Mouse (Mus musculus) skeletal muscle tissue, adult 2 months (tissue): ENCODE results near the gene Agtpbp1.

ENCODE experiments used
- DNase-seq: peaks from one replicate; pipeline ENCODE4 v3.0.0-alpha.2; 2012; ENCODE audit warnings: low read depth, low spot score

Agtpbp1 gene

DNA sequence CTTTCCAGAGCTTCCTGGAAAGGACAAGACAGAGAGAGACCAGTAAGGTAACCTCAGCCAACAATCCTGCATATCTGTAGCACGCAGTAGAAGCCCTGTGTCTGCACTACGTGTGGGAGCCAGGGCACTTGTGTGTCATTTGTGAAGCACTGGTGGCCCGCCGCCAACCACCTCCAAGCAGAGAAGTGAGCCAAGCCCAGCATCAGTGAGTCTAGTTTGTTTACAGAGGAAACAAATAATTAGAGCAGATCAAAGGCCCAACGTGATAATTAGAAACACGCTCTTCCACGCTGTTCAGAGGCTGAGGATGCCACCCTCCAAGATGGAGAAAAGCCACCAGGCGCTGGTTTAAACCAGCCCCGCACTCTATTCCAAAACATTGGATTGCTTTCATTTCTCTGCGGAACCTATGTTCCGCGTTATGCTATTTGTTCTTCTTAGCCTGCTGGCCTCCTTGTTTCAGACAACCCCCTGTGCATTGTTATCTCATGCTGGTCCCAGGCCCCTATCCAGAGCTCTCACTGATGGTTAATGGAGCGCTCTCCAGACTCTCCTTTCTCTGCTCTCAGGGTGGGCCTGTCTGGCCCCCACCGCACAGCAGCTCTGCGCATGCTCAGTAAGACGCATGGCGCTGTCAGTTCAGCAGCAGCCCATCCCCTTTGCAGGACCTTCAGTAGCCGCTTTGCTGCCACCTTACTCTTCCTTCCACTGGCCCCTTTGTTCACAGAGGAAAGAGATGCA is 153.7 kb downstream of the Agtpbp1 start:
- no peak for DNase-seq

DNA sequence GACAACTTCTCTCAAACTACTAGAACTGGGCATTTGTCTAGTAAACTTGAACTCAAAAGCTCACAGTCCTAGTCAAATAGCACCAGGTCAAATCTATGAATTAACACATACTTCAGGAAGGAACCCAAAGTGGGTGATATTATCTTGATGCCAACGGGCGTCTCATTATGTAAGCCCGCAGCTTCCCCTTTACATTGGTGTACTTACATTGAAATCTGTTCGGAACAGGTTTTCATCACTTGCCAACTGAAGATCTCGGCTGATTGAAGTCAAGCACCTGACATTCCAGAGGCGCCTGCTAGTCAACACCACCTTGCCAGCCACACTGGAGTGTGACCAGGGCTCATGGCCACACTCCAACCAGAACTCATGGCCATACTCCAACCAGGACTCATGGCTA is 155.7 kb downstream of the Agtpbp1 start:
- no peak for DNase-seq

- no peak for DNase-seq
Measured at GRCm38 (mm10) chr13:59423871-59424270, 161.2 kb downstream of the Agtpbp1 start.

DNA sequence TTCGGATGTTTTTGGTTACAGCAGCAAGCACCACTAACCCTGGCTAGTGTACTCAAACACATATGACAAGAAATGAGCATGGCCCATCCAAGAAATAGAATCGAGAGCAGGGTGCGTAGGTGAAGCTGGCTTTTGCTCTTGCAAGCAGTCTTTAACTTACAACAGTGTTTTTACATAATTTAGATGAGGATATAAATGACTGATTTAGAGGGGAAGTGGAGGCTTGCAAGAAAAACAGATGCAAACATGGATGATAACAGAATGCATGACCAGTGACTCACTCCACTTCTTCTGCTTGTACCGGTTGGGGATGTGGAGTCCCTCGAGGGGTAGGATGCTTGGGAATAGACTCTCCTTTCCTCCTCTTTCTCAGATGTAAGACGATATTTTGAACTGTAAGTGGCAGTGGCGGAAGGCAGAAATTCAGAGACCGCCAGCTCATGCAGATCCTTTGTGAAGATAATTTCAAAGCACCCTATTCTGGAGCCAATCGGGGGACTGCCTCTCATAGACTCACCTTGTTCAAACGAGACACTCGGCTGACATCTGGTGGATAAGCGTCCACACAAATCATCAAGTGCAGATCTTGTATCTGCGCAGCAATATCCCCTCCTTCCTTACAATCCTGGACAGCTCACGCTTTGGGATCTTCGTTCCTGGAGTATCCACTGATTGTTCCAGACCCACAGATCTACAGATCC is 168.3 kb downstream of the Agtpbp1 start:
- DNase-seq = no peak

GRCm38 (mm10) chr13:59413885-59414284 is 171.1 kb downstream of the Agtpbp1 start:
- no peak for DNase-seq

DNA sequence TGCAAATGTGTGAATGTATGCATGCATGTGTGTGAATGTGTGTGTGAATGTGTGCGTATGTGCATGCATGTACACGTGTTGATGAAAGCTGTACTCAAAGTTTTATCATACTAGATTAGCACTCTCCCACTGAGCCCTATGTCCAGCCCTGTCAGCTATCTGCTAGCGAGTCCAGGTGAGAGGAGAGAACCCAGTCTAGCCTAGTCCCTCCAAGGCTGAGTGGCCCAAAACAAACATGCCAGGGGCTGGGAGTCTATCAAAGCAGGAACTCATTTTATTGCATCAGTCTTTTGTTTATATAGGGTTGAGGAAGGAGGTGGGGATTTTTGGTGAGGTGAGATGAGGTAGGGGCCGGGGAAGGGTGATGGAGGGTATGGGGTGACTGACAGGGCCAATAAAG is 172.4 kb downstream of the Agtpbp1 start:
- DNase-seq = no peak

DNA sequence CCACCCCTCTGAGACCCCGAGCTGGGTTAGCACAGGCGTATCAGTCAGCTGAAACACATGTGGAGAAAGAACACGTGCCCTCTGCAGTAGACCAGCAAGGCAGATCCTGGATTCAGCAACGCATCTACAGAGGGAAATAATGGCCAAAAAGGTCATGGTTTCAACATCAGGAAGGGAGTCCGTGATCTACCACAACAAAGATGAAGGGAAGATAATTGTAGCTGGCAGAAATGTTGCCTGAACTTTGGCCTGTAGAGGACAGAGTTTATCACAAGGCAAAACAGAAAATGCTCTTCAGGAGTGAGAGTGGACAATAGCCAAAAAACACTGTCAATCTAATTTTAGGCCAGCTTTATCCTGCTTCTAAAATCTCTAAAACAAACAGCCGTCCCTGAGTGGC is 177.8 kb downstream of the Agtpbp1 start:
- DNase-seq = no peak

DNA sequence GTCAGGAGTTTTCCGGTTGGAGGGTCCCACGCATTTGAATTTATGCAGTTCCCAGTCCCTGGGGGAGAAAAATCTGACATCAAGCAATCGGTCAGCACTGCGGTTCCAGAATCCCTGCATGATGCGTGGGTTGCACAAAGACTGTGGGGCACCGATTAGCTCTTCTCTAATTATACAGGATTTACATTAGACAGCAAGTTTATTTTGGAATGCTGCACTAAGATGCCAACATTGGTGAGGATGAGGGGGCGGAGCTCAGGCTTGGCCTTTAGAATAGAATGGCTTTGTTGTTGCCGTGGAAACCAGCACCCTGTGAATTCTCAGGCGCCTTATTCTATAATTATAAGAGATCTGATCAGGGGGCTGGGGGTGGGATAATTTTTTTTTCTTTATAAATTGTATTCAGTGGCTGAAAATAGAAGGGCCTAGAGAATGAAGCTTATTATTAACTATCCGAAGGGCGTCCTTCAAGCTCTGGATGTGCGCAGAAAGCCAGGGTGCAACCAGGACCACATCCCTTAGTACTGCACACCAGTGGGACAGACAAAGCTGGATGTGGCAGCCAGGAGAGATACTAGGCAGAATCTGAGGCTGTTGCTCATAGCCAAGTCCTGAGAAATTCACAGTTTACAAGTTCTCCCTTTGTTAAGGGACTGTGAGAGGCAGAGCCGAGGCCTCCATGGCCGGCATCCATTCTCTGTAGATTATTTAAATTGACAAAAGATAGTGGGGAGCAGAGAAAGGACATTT is 182.8 kb downstream of the Agtpbp1 start:
- DNase-seq = no peak

DNA sequence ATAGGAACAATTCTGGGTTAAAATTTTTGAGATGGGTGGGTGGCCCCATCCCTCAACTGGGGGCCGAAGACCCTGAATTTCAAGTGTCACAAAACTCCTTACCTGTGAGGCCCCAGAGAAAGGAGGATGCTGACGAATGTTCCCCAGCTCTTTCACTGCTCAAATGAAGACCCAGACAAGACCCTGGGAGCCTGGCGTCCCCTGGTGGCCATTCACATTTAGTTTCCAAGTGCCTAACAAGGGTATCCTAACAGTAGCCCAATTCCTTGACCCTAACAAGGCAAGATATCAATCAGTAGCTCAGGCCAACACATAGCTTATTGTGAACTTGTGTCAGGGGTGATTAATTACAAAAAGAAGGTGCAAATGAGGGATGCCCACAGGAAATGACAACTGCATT is 187.5 kb downstream of the Agtpbp1 start:
- no peak for DNase-seq
